Mouse (Mus musculus) heart, adult 2 months (tissue): ENCODE measurements around the gene Zzef1. TPM values are rescaled to one million over a fixed set of nuclear protein-coding genes. Genes with fewer than 3 reads are reported as not detected.

Source experiments
- DNase-seq, 2 experiments: peaks; one replicate each; pipeline ENCODE4 v3.0.0; 2021
- H3K27ac ChIP-seq: fragments of 200-600 bp; 2 replicates; pipeline ENCODE4 v1.8.1; 2022
- H3K27me3 ChIP-seq: fragments of 200-500 bp; 2 replicates; pipeline ENCODE4 v1.6.1; 2012; ENCODE audit warnings: mild to moderate bottlenecking, low read length, inconsistent platforms, mixed read lengths; ENCODE audit not compliant: control insufficient read depth, insufficient read depth
- H3K36me3 ChIP-seq: fragments of 200-500 bp; 2 replicates; pipeline ENCODE4 v1.6.1; 2012; ENCODE audit warnings: low read length, inconsistent platforms; ENCODE audit not compliant: control insufficient read depth, insufficient read depth
- H3K4me1 ChIP-seq: fragments of 200-500 bp; 2 replicates; pipeline ENCODE4 v1.6.1; 2011; ENCODE audit warnings: low read length; ENCODE audit not compliant: control insufficient read depth, insufficient read depth
- H3K4me3 ChIP-seq: fragments of 200-600 bp; 2 replicates; pipeline ENCODE4 v1.8.1; 2022
- H3K79me2 ChIP-seq: fragments of 200-500 bp; replicated peaks from 2 replicates; pipeline ENCODE4 v1.6.1; 2012; ENCODE audit warnings: mild to moderate bottlenecking, inconsistent platforms, low read length, moderate library complexity, mixed read lengths; ENCODE audit not compliant: control insufficient read depth, insufficient read depth
- H3K9ac ChIP-seq: fragments of 200-500 bp; 2 replicates; pipeline ENCODE4 v1.6.1; 2012; ENCODE audit warnings: low read depth, mild to moderate bottlenecking, control low read depth, inconsistent platforms, low read length, mixed read lengths
- CTCF ChIP-seq: fragments of 200-600 bp; IDR thresholded peaks from 2 replicates; pipeline ENCODE4 v1.8.1; 2022; ENCODE audit warnings: antibody characterized with exemption, mild to moderate bottlenecking, moderate library complexity
- EP300 ChIP-seq: fragments of 200-500 bp; IDR thresholded peaks from 2 replicates; pipeline ENCODE4 v1.6.1; 2011; ENCODE audit warnings: low read depth, low read length, control low read depth; ENCODE audit not compliant: insufficient read depth
- POLR2A ChIP-seq: fragments of 200-500 bp; IDR thresholded peaks from 2 replicates; pipeline ENCODE4 v1.6.1; 2011; ENCODE audit warnings: mild to moderate bottlenecking, low read depth, low read length, control low read depth; ENCODE audit not compliant: insufficient read depth
- WGBS: fragments of 180-500 bp; shearing (Covaris S2); methylation state at CpG from one replicate; pipeline ENCODE4 v1.1.7; 2018; 5-methylcytosine and 5-hydroxymethylcytosine counted together
- intact Hi-C: fragments of 180-260 bp; cut with DNase I; formaldehyde crosslinking; loops from one replicate; pipeline ENCODE4 v1.15.1; 2025
- polyA plus RNA-seq: library from polyadenylated mRNA; depleted of rRNA; stranded (reverse); fragments of >200 nt; gene quantifications from 2 replicates; pipeline ENCODE4 v1.2.3, GENCODE M21; 2012
- total RNA-seq, 2 experiments: library from RNA; stranded (reverse); gene quantifications; 2 replicates each; pipeline ENCODE4 v1.2.3; 2021

The Zzef1 gene
- total and polyA plus RNA-seq, 3 experiments: 14.1 to 17.5 (median 17.4) TPM

DNA sequence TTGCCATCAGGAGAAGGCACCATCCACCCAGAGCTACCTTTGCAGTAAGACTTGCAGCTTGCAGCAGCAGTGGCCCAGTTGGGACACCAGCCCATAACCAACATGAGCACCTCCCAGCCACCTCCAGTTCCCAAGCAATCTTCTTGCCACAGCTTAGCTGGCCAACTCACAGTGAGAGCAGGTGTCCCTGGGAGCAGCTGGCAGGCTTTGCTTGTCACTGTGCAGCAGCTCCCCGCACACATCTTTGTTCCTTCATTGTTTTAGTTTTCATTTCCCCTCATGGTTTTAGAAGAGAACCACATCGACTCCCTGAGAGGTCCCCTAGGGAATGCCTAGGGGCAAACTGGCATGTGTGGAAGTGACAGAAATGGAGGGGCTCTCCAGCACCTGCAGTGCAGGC is 129.0 kb downstream of the Zzef1 start:
- no peak for TF ChIP-seq CTCF
- TF ChIP-seq EP300: no peak
- TF ChIP-seq POLR2A: no peak
- intact Hi-C loops: loop anchor here (5.0 kb wide), 1 partner anchor 122 kb away; the partner anchor contains the start of gene Ncbp3
- Histone ChIP-seq H3K4me1 (no peaks in the 10 kb centered on the region; the same call in 1 of the 2 replicates), H3K79me2 (no peaks in the 10 kb centered on the region), H3K27me3 (no peaks in the 10 kb centered on the region), H3K4me3 (no peak overlapping the region), H3K36me3 (no peaks in the 10 kb centered on the region), H3K27ac (no peak overlapping the region), H3K9ac (no peak overlapping the region)
- WGBS: 33% methylated on average over 2 of the region's 2 CpGs
- no peak for DNase-seq

DNA sequence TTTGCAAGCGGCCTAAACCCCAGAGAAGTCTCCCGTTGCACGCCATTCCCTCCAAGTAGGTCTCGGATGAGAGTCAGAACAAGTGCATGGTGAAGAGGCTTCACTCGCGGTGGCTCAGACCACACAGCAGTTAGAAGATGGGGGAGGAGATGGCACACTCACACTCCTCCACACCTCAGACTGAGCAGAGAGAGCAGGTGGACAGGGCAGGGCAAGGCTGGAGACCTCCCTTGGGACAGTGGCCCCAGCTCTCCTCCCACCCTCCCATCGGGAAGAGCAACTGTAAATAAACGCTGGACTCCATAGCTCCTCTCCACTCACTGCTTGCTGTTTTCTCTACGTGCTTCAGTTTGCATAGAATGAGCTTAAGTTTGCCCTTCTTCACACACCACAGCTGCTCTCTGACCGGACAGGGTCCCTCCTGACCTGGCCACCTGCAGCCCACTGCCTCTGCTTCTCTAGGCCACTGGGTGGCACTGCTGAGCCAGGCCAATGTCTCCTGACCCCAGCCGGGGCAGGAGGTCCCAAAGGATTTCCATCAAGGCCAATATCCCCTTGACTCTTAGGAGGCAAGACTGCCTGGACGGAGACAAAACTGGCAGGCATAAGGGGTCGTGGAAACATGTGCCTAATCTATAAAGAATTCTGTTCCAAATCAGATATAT is 130.3 kb downstream of the Zzef1 start:
- Histone ChIP-seq H3K36me3 (no peaks in the 10 kb centered on the region), H3K27me3 (no peaks in the 10 kb centered on the region), H3K4me1 (no peaks in the 10 kb centered on the region; the same call in 1 of the 2 replicates), H3K79me2 (no peaks in the 10 kb centered on the region), H3K27ac (no peak overlapping the region), H3K4me3 (no peak overlapping the region), H3K9ac (no peak overlapping the region)
- peak; percentile 68 to 83 for DNase-seq
- 58% methylated on average over 13 of the region's 13 CpGs for WGBS
- intact Hi-C loops: loop anchor here (1.0 to 5.0 kb wide), 4 partner anchors 30 to 121 kb away; partner anchors contain the start of gene Ncbp3
- TF ChIP-seq CTCF (no peak), EP300 (peak; percentile 82)

DNA sequence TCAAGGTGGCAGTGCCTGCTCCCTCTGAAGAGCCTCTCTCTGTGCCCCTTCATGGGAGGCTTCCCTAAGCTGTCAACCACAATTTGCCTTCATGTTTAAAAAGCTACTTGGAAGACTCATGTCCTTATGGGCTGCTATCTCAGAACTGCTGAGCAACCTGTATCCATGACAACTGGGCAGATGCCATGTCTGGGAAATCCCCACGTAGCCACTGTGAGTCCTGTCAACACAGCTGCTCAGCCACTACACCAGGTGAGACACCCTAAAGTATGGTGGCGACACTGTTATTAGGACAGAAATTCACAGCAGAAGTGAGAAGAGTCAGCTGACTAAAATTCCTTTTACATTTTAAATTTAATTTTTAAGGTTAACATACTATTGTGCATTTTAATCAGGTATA is 132.5 kb downstream of the Zzef1 start:
- Histone ChIP-seq H3K4me1 (no peaks in the 10 kb centered on the region; the same call in 1 of the 2 replicates), H3K4me3 (no peak overlapping the region), H3K79me2 (no peaks in the 10 kb centered on the region), H3K9ac (no peak overlapping the region), H3K27ac (no peak overlapping the region), H3K27me3 (no peaks in the 10 kb centered on the region), H3K36me3 (no peaks in the 10 kb centered on the region)
- DNase-seq: no peak
- TF ChIP-seq CTCF (no peak), POLR2A (no peak), EP300 (no peak)
- intact Hi-C loops: loop anchor here (5.0 kb wide), 1 partner anchor 119 kb away; the partner anchor contains the start of gene Ncbp3
- WGBS: 62% methylated on average over 2 of the region's 2 CpGs

DNA sequence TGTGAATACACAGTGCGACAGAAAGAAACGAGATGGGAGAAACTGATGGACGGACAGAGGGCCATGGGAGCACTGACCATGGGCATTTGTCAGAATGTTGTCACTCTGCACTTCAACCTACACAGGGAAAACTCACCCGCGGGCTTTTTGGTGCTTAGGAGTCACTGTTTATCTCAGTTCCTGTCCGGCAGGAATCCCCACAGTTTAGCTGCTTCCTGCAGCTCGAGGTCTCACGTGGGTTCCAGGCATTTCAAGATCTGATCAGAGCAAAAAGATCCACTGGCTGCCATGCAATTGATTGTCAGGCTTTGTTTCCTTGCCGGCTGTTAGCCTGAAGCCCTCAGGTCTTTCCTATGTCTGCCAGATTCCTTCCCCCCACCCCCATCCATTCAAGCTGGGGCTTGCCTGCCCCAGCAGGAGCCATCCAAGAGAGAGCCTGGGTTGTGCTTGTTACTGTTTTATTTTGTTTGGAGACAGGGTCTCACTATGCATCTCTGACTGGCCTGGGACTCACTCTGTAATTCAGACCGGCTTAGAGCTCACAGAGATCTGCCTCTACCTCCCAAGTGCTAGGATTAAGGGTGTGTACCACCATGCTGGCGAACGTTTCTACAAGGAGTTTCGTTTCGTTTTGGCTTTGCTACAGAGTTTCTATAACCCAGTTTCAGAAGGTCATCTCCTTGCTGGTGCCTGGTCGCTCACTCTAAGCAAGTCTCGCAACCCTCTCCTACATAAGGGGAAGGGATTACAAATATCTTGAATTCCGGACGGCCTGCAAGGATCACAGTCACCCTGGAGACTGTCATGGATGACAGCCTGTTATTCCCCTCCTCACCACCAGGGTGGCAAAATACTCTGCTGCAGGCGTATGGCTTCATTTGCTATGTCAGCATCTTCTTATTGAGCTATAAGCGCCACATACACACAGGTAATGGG is 144.4 kb downstream of the Zzef1 start:
- DNase-seq: peak; percentile 54 to 59
- TF ChIP-seq EP300 (no peak), CTCF (peak; percentile 91)
- Histone ChIP-seq H3K27ac (peak overlapping the region; percentile 56; the same call in 1 of the 2 replicates), H3K36me3 (peaks cover under 1% of the 10 kb centered on the region; the same call in 1 of the 2 replicates), H3K4me3 (peak overlapping the region; percentile 38), H3K27me3 (no peaks in the 10 kb centered on the region), H3K9ac (peak overlapping the region; percentile 67), H3K4me1 (peaks cover 11% of the 10 kb centered on the region), H3K79me2 (no peaks in the 10 kb centered on the region)
- WGBS: 29% methylated on average over 20 of the region's 20 CpGs
- intact Hi-C loops: loop anchor here (2.0 kb wide), 1 partner anchor 18 kb away; no protein-coding TSS in a partner anchor

DNA sequence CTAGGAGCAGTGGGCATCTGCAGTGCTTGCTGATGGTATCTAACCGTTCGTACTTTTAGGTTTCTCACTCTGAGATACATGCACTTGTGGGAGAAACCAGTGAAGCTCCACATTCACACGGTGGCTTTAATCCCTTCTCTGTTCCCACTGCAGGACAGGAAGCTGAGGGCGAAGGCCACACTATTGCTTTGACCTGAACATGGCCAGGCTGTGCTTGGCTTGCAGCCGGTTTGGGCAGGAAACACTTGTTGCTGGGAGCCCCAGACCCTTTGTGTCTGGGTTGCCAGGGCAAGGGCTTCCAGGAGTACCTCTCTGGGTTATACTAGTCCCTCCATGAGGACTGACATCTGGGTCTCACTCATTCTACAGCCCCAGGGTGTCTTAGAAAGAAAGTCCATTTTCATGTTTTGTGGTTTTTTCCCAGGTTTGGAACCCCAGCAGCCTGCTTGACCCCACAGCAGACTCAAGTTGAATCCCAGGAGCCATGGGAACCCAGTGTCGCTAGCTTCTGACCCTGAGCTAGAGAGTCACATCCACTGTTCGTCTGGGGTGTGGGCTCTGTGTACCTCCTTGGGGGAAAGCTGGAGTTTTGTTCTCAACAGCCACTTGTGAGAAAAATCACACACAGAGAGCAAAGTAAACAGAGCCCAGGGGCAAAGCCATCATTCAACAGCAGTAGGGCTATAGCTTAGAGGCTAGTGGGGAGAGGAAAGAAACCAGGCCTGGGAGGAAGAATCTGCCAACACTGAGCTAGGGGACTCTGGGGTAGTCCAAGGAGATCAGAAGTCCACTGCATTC is 149.2 kb downstream of the Zzef1 start:
- H3K36me3 ChIP-seq: peaks cover 4% of the 10 kb centered on the region; the same call in 1 of the 2 replicates
- no peak overlapping the region for H3K4me3 ChIP-seq
- peaks cover 23% of the 10 kb centered on the region for H3K4me1 ChIP-seq
- H3K27me3 ChIP-seq: no peaks in the 10 kb centered on the region
- H3K9ac ChIP-seq: no peak overlapping the region
- peak in 1 of 2 experiments; percentile 60 for DNase-seq
- TF ChIP-seq CTCF (no peak), POLR2A (no peak), EP300 (no peak)
- H3K79me2 ChIP-seq: no peaks in the 10 kb centered on the region
- H3K27ac ChIP-seq: peak overlapping the region; percentile 75
- intact Hi-C loops: no loop called here
- WGBS: 46% methylated on average over 7 of the region's 7 CpGs
